Mouse (Mus musculus) liver, embryonic 14.5 days (tissue): ENCODE data around the gene Csf3.

Source experiments
- CTCF ChIP-seq: IDR thresholded peaks from 2 replicates; pipeline ENCODE4 v1.5.1; 2016; ENCODE audit warnings: antibody characterized with exemption, low read depth, control low read depth
- EP300 ChIP-seq: IDR thresholded peaks from 2 replicates; pipeline ENCODE4 v1.6.1; 2016; ENCODE audit warnings: antibody characterized with exemption, low read depth

DNA sequence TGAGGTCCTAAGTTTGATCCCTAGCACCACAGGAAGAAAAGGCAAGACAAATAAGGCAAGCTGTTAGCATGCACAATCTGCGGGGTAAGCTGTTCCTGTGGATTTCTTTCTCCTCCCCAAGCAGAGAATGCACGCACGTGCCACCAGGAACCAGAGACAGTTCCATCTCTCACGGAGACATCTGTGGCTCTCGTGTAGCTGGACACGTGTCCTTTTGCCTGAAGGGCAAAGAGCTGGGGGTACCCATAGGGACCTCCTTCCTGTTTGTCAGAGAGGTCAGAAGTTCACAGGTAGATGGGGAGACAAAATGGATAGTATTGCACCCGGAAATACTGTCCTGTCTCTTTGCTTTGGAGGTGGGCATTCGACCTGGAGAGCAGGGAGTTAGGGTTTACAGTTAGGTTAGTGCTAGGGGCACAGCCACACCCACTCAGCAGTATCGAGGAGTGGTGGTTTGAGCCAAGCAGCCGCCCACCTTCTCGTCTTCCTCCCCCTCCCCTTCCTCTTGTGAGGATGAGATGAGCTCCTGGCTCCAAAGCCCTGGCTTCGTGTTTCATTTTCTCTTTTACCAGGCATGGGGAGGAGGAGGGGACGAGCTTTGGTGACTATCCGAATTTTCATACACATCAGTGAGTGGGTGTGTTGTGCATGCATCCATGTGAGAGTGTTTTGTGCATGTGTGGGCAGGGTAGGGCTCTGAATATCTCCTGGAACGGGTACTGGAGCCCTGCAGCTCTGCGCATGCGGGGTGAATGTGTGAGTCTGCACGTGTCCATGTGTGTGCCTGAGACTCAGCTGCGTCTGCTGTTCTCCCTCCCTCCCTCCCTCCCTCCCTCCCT is 46.0 kb downstream of the Csf3 start:
- no peak for TF ChIP-seq CTCF
- TF ChIP-seq EP300, result no peak
